Mouse (Mus musculus) cerebellum, postnatal 14 days (tissue): ENCODE results near the gene Ap3d1.

Source experiments
- DNase-seq, 2 experiments: peaks; one replicate each; pipeline ENCODE4 v3.0.0; 2021; ENCODE audit warnings: mixed read lengths in 2 of 2

The Ap3d1 gene

GRCm38 (mm10) chr10:80742180-80742978, at the start of gene Ap3d1:
Gene Ap3d1, minus strand, starts transcription at chr10:80742264.
- DNase-seq, result peak; percentile 97 to 98

GRCm38 (mm10) chr10:80791476-80792174, 49.6 kb upstream of the Ap3d1 start:
- no peak for DNase-seq

DNA sequence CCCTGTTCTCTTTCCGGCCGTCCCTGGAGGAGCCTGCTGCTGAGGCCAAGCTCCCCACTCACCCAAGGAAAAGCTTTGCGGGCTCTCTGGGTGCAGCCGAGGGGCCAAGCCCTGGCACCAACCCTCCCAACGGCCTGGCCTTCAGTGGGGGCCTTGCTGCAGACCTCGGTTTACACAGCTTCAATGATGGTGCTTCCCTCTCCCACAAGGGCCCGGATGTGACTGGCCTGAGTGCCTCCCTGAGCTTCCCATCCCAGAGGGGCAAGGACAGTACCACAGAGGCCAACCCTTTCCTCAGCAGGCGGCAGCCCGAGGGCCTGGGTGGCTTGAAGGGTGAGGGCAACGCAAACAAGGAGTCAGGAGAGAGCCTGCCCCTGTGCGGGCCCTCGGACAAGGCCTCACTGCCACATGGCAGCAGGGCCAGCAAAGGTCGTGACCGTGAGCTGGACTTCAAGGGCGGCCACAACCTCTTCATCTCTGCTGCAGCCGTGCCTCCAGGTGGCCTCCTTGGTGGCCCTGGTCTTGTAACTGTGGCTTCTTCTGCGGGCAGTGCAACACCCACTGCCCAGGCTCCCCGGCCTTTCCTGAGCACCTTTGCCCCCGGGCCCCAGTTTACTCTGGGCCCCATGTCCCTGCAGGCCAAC, 48.8 kb upstream of the Ap3d1 start:
- no peak for DNase-seq

DNA sequence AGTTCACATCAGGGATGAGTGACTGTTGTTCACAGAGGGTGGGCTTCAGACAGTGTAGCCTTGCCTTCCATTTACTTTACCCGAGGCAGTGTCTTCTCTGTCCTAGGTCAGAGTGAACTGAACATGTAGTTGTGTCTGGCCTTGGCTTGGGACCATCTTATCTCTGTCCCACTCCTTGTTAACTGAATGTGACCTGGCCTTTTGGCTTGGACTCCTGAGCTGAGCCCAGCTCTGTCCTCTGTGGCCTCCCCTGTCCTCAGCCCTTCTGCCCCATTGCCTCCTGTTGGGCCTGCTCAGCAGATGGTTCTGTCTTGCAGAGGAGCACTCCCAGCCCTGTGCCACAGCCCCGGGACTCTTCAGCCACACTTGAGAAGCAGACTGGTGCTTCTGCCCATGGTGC, 45.5 kb upstream of the Ap3d1 start:
- no peak for DNase-seq

GRCm38 (mm10) chr10:80785963-80786362, 43.9 kb upstream of the Ap3d1 start:
- DNase-seq, result no peak

GRCm38 (mm10) chr10:80784871-80785270, 42.8 kb upstream of the Ap3d1 start:
- no peak for DNase-seq

- no peak for DNase-seq
Observed at GRCm38 (mm10) chr10:80784302-80784701, 42.2 kb upstream of the Ap3d1 start.

DNA sequence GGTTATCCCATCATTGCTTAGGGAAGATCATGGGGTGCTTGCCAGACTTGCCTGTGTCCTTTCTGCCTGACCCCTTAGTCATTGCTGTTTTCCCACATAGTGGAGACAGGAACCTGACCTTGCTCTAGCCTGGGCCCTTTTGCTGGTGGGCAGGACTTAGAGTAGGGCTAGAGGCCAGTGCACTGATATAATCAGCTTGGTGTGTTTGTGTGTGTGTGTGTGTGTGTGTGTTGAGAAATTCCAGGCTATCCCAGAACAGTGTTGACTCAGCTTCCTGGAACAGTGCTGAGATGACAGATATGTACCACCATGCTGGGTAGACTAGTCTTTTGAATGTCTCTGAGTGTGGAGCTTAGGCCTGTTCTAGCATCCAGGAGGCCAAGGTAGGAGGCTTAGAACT, 37.5 kb upstream of the Ap3d1 start:
- no peak for DNase-seq

- DNase-seq, result peak; percentile 63 to 66
Observed at GRCm38 (mm10) chr10:80777123-80777522, 35.1 kb upstream of the Ap3d1 start.

DNA sequence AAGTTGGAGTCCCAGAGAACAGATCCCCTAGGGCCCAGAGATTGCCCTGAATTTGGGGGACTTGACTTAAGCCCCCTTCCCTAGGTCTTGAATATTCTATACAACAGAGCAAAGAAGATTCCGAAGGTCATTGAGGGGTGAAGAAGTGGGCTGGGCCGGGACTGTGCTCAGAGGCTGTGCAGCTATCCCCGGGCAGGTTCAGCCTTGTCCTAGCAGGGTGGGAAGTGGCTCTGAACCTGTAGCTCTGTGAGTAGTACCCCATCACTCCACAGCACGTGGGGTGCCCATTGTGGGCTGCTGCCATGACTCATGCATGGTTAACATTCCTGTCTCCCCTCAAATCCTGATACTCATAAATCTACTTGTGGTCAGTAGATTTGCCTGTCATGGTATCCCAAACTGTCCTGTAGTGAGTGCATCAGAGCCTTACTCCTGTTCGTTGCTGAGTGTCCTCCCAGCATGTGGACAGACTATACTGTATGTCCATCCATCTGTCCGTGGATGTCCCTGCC, 34.4 kb upstream of the Ap3d1 start:
- peak in 1 of 2 experiments; percentile 27 for DNase-seq

DNA sequence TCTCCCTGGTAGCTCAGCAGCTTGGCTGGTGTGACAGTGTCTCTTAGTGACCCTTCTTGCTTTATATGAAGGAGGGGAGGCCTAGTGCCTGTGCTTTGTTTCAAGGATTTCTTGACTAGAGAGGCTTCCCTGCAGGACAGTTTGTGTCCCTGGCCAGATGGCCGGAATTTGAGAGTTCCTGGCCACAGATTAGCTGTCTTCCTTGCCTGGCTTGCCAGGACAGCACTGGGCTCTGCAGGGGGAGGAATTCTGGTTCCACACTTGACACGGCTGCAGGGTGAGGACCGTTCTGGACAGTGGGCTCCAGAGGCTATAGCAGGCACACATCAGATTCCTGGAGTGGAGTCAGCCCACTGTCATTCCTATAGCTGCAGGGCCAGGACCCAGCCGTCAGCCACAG, 33.7 kb upstream of the Ap3d1 start:
- DNase-seq, result peak; percentile 76 to 83

GRCm38 (mm10) chr10:80774981-80775380, 32.9 kb upstream of the Ap3d1 start:
- peak in 1 of 2 experiments; percentile 61 for DNase-seq

DNA sequence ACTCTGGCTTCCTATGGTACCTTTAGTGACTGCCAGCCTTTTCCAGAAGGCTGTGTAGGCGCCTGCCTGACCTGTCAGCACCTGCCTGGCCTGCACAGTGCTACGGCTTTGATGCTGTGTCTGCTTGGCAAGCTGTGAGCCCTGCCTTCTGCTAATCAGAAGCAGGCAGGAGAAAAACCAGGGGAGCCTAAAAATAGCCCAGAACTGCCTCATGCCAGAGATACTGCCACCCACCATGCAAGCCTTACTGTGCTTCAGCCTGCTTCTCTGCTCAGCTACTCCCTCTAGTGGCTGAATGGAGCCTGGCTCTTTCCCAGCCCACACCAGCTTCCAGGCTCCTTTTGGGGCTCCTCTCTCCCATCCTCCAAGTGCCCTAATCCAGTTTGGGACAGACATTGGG, 32.5 kb upstream of the Ap3d1 start:
- peak; percentile 97 to 98 for DNase-seq

GRCm38 (mm10) chr10:80773816-80774215, 31.8 kb upstream of the Ap3d1 start:
- peak in 1 of 2 experiments; percentile 45 for DNase-seq

DNA sequence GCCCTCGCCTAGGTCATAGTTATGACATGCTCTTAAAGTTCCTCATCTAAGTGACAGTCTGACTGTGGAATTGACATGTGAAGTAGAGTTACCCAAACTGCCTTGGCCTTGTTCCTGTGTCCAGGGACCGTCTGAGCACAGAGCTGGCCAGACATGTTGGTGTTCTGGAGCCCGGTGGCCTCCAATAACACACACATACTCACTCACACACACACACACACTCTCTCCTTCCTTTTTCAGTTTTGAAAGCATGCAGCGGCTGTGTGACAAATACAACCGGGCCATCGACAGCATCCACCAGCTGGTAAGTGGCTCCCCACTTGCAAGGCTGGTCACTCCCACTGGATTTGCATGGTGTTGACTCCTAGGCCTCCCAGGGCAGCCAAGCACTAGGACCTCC, 26.3 kb upstream of the Ap3d1 start:
- DNase-seq, result no peak

- DNase-seq, result no peak
Observed at GRCm38 (mm10) chr10:80766161-80766815, 24.2 kb upstream of the Ap3d1 start.

DNA sequence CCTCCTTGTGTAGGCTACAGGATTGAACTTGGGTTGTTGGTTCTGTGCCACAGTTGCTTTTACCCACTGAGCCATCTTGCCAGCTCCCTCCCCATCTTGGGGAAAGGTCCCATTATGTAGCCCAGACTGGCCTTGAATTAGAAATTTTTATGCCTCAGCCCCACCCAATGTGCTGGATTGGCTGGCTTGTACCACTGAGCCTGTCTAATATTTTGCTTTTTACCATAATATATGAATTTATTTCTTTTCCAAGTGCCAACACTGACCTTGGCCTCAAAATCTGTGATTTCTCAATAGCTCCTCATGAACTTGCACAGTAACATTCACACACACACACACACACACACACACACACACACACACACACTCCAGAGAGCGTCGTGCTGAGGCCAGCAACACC, 23.7 kb upstream of the Ap3d1 start:
- DNase-seq, result no peak

DNA sequence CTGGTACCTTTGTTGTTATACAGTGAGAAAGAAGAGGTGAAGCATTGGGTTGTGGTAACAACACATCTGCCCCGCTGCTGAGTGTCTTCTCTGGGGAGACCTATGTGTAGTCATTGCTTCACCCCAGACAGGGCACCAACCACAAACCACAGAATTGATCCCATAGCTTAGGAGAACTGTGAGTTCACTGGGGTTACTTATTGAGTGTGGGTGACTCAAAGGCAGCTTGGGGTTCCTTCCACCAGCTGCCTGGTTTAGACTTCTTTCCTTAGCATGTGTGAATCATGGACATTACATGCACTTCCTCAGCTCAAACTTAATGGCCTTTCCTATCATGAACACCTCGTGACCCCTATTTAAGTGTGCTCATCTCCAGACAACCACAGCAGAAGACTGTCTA, 21.4 kb upstream of the Ap3d1 start:
- DNase-seq, result no peak

GRCm38 (mm10) chr10:80761821-80762220, 19.8 kb upstream of the Ap3d1 start:
- no peak for DNase-seq

DNA sequence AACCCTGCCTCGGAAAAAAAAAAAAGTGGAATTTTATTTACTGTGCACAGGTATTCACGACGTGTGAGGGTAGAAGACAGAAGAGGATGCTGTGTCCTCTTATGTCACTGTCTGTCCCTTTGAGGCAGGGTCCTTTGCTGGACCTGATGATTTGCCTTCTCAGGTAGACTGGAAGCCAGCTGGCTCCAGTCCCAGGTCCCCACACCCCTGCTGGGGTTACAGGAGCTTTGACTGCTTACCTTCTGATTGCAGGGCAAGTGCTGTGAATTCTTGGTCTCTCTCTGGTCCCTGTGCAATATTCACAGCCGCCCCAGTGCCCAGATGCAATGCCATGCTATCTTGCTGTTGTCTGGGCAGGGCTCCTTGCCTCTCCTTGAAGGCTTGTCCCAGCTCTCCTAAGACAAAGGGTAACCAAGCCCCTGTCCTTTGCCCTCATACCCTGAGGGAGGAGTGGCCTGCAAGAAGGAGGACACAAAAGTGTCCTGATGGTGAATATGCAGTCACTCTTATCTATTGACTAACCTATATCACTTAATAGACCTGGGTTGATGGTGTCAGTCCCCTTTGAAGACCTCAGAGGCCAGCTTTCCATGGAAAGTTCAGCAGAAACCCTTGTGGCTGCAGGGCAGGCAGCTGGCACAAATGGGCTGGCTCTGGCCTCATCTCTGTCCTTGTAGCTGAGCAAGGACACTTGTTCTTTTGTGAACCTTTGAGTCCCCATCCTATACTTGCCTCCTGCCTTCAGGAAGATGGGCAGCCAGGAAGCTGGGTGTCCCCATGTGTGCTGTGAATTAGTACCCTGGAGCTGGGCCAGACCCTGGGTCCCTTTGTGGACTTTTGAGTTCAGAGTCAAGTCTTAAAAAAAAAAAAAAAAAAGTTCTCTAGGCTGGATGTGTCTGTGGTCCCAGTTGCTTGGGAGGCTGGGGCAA, 18.8 kb upstream of the Ap3d1 start:
- peak; percentile 61 to 74 for DNase-seq

DNA sequence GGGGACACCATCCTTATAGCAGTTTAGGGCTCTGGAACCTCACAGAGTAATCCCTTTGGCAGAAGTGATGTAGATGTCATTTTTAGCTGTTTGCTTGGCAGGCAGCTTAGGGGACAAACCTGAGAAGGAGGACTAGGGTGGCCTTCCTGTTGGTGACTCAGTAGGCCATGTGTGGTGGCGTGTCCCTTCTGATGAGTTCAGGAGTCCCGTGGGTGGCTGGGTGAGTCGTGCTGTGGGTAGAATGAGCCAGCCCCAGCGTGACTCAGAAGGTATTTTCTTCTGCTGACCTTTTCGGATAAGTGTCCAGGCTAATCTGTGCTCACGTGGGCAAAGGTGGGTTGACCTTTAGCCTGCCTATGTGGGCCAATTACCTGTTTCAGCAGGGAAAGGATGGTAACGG, 16.6 kb upstream of the Ap3d1 start:
- DNase-seq, result no peak

- DNase-seq, result peak; percentile 54 to 69
Observed at GRCm38 (mm10) chr10:80757717-80758116, 15.7 kb upstream of the Ap3d1 start.
